Mouse (Mus musculus) left cerebral cortex, postnatal 4 days (tissue): ENCODE results near the gene Snrpf. TPM values are rescaled to one million over a fixed set of nuclear protein-coding genes. Genes with fewer than 3 reads are reported as not detected.

ENCODE experiments used
- DNase-seq: peaks from one replicate; pipeline ENCODE4 v3.0.0-alpha.2; 2022
- intact Hi-C: fragments of 180-260 bp; cut with DNase I; formaldehyde crosslinking; loops from one replicate; pipeline ENCODE4 v1.15.1; 2025
- total RNA-seq, 2 experiments: library from RNA; stranded (reverse); gene quantifications; 2 replicates each; pipeline ENCODE4 v1.2.3; 2021

Gene Snrpf
- 10 to 100 TPM; 16.5 to 17.1 TPM for total RNA-seq

DNA sequence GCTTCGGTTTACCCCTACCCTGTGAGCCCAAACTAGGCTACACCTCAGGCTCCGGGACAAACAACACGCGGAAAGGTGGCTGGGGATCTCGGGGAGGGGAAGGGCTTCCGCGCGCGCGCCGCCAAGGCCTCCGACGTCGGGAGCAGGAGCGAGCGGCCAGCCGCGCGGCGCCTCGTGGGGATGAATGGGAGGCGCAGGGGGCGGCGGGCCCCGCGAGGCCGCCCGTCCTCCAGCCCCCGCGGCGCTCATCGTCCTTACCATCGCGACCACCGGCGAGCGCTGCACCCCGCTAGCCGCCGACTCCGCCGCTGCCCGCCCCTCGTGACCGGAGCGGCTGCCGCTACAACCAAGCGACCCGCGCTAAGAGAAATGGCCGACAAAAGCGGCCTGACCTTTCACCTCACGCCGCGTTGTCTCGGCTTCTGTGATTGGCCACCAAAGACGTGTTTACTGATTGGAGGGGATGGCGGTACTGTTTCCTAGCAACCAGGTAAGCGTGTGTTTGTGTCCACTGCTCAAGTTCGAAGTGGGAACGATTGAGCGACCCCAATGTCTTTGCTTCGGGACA, at the start of gene Snrpf:
TSS of gene Snrpf (minus strand) at position 426 of the 568 bp plus-strand sequence.
- intact Hi-C loops: loop anchor here (10.0 kb wide), 1 partner anchor 105 kb away; the partner anchor contains the start of gene Hal
- DNase-seq: peak; percentile 89

DNA sequence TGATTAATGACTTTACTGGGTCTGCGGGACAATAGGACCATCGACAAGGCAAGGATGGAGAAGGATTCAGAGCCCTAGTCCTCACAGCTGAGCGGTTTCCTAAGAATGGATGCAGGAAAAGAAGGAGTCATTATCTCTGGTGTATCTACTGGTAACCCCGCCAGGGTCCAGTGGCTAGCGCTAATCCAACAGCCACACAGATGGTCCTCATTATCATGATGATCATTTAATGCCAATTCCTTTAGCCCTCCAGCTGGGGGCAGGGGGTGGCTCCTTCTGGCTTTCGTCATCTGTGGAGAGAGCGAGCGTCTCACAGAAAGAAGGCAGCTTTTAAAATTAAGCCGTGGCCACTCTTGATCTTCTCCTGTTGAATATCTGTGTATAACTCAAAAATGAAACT, 46.4 kb upstream of the Snrpf start:
- DNase-seq: peak; percentile 84
- intact Hi-C loops: no loop called here

DNA sequence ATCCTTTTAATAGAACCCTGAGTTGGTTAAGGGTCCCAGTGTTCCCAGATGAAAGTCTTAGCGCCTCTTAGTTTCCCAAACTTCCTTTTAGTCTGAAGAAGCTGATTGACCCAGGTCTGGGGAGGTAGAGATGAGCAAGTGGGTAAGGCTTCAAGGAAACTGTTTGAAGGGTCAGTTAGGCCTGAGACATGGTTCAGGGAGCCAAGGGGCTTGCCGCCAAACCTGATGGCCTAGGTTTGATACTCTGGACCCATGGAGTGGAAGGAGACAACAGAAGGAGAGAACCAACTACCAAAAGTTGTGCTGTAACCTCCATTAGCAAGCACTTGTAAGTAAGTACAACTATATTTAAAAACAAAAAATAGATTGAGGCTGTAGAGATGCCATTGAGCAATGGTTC, 44.5 kb upstream of the Snrpf start:
- intact Hi-C loops: no loop called here
- no peak for DNase-seq

DNA sequence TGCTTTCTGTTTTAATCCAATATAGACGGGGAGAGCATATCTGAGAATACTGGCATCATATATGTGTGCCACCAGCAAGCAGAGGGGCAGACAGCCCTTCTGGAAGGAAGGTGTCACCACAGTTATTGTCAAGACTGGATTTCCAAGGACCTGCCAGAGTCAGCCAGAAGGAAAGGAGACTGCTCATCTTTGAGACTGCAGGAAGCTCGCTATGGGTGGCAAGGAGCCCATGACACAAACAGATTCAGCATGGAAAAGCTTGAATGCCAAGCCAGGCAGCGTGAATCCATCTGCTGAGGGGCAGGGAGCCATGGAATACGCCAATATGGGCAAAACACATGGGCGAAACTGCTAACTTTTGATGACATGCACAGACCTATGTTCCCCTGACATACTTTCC, 44.1 kb upstream of the Snrpf start:
- peak; percentile 88 for DNase-seq
- intact Hi-C loops: no loop called here

DNA sequence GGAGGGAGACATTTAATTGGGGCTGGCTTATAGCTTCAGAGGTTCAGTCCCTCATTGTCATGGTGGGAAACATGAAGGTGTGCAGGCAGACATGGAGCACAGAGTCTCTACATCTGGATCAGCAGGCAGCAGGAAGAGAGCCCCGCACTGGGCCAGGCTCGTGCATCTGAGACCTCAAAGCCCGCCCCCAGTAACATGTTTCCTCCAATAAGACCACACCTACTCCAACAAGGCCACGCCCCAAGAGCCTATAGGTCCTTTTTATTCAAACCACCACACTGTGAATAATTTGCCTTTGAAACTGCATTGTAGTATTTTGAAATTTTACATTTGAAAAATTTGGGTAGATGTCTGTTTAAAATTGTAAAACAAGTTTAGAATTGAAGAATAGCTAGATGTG, 42.6 kb upstream of the Snrpf start:
- intact Hi-C loops: no loop called here
- no peak for DNase-seq

DNA sequence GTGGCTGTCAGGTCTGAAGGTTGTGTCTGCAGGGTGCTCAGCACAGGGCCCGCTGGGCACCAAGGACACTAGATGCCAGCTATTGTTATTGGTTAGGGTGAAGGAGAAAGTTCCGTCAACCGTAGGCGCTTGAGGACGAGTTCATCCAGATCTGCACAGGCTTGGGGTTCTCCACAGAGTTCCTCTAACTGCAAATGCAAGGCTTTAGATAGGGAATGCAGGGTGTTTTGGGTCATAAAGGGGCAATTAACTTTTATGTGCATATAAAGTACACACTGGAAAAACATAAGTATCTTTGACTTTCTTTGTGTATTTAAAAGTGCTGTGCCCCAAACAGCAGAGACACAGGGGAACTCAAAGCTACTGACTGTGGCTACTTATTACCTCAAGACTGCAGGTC, 40.8 kb upstream of the Snrpf start:
- no peak for DNase-seq
- intact Hi-C loops: no loop called here

DNA sequence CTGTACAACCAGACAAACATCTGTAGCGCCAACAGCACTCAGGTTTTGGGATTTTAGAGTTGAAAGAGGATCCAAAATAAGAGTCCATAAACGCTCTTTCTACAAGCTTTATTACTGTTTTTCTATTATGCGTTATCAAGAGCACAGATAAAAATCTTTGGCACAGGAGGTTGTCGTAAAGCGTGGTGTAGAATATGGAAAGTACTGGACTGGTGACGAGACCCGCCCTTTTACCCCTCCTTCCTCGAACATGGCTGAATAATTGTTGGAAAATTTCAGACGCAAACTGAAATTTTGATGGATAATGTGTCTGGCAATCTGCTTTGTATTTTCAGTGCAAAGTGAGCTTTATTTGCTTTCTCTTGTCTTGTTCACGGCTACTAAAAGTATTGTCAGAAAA, 34.6 kb upstream of the Snrpf start:
- intact Hi-C loops: loop anchor here (10.0 kb wide), 1 partner anchor 151 kb away; no protein-coding TSS in a partner anchor
- DNase-seq: no peak

DNA sequence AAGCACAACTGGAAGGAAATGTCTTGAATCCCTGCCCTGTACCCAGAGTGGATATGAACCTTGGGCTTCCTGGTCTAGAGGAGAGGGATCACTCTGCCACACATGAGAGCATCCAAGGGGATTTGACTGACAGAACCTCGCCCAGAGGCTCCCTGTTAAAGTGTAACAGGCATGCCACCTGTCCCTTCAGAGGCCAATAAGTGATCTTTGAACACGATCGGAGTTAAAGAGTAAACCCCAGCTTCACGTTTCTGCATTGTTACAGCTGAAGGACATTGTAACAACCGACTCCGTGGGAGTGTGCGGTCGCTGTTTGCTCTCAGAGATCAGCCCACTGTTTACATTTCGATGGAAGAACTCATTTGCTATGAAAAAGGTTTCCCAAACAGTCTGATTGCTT, 34.2 kb upstream of the Snrpf start:
- intact Hi-C loops: loop anchor here (10.0 kb wide), 1 partner anchor 151 kb away; no protein-coding TSS in a partner anchor
- DNase-seq: no peak

DNA sequence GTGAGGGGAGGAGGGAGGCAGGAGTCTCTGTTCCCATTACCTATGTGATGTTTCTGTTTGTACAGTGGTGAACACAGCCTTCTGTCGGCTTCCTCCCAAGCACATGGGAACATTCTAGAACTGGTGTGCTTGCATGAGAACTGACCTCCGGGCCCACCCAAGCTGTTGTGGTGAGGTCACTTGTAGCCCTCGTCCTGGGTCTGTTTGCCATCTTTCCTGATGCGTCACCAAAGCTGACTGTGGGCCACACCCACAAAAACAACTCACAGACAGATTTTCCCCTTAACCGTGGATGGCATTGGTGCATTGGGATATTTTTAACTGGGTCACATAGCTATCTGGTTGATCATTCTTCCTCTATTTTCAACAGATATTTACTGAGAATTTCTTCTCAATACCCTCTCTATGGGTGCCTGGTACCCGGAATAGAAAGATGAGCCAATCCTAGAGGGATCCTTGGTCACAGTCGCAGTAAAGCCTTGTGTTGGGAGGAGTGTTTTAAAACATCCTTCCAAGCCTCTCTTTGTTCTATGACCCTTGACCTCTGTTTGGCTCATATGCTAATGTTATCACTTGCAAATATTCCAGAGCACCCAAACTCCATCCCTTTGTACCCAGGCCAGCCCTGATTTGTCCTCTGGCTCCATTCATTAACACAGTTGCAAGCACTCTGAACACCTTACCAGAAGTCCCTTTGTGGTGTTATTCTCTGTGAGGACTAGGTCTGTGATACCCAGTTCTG, 31.1 kb upstream of the Snrpf start:
- intact Hi-C loops: loop anchor here (10.0 kb wide), 1 partner anchor 154 kb away; no protein-coding TSS in a partner anchor
- DNase-seq: no peak

DNA sequence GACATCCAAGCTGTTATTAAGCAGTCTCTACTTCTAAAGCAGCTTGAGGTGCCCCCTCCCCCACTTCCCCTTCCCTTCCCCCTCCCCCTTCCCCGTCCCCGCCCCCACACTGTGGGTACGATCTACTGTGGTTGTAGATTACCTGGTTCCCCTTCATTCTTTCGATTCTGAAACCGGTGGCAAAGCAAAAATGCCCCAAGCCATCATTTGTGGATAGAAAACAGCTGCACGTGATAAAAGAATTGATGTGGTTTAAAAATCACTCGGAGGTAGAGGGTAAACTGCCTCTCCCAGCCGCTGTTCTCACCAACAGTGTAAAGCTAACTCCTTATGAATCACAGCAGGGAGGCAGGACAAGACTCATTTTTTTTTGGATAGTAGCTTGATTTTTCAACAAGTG, 25.3 kb upstream of the Snrpf start:
- no peak for DNase-seq
- intact Hi-C loops: loop anchor here (5.0 kb wide), 1 partner anchor 197 kb away; no protein-coding TSS in a partner anchor

DNA sequence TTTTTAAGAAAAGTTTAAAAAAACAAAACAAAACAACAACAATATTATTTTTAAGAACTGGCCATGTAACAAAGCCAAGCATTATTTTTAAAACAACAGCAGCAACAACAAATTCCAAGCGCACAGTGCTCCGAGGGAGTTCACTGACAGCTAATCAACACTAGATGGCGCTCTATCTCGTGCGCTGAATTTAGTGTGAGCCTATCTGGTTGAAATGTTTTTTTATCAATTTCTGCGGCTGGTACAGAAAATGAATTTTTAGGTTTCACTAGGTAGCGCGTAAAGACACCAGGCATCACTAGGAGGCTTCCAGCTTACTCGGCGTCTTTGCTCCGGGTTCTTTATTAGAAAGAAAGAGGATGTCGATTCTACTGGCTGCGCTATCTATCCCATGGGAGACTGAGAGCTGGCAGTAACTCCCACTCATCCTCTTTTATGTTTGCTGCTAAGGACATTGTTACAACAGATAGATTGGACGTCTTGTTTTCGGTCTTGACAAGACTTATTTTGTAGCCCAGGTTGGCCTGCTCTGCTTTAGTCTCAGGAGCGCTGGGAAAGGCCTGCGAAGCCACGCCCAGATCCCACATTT, 22.0 kb upstream of the Snrpf start:
- peak; percentile 21 for DNase-seq
- intact Hi-C loops: loop anchor here (5.0 kb wide), 1 partner anchor 201 kb away; no protein-coding TSS in a partner anchor

DNA sequence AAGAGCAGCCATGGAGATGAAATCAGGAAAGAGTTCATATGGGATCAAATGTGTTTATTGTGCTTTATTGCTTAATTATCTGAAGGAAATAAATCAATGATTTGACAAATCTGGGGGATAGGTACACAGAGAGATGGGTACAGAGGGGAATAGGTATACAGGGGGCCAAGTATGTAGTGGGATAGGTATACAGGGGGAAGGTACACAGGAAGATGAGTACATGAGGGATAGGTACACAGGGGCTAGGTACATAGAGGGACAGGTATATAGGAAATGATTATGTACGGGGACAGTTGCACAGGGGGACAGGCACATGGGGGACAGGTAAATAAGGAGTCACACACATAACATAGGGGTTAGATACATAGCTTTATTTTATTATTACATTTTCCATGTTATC, 21.4 kb upstream of the Snrpf start:
- intact Hi-C loops: loop anchor here (5.0 kb wide), 1 partner anchor 201 kb away; no protein-coding TSS in a partner anchor
- DNase-seq: no peak

DNA sequence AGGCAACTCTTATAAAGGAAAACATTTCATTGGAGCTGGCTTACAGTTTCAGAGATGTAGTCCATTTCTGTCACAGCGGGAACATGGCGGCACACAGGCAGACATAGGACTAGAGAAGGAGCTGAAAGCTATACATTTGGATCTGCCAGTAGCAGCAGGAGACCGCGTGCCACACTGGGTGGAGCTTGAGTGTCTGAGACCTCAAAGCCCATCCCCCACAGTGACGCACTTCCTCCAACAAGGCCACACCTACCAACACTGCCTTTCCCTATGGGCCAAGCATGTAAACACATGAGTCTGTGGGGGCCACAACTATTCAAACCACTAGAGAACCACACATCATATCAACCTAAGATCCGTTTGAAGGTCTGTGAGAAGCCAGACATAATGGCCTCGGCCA, 19.7 kb upstream of the Snrpf start:
- DNase-seq: no peak
- intact Hi-C loops: no loop called here

DNA sequence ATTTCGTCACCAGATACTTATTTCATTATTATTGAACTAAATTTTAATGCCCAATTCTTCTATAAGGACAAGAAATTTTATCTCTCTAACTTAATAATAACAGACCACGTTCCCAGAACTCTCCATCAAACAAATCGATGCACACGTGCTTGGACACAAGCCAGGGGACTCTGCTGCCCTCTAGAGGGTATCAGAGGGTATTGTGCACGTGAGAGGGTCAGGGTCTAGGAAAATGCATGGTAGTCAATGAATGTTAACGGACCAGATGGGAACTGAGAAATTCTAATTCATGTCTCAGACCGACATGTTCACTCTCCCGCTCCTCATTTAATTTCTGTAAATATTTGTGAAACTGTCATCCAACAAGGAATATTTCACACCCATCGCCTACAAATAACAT, 18.5 kb upstream of the Snrpf start:
- intact Hi-C loops: no loop called here
- DNase-seq: no peak

DNA sequence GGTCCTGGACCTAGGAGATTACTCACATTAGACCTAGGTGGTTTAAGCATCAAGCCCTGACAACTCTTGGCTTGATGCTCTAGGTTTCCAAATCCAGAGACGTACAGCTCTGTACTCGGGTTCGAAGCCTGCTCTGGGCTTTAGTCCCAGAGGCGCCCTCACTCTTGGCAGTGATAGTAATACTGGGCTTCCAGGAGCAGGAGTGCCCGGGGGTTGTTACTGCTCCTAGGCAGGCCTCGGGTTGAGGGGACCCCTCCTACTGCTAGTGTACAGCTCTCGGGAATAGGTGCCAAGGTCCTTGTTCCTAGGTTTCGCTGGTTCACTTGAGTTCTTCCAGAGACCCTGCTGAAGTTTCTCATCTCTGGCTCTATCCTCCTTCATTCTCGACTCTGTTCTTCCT, 16.8 kb upstream of the Snrpf start:
- no peak for DNase-seq
- intact Hi-C loops: no loop called here

DNA sequence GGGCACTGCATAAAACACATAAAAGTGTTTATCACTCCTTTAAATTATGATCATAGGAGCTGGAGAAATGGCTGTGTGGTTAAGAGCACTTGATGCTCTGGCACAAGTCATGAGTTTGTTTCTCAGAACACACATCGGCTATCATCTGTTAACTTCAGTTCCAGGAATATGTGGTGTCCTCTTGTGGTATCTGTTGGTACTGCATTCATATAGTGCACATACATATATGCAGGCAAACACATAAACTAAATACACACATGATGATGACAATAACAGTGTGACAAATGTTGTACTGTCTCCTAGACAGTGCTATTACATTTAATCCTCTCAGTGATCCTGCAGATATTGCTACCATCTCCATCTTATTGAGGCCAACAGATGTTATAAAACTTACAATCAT, 13.8 kb upstream of the Snrpf start:
- no peak for DNase-seq
- intact Hi-C loops: no loop called here

DNA sequence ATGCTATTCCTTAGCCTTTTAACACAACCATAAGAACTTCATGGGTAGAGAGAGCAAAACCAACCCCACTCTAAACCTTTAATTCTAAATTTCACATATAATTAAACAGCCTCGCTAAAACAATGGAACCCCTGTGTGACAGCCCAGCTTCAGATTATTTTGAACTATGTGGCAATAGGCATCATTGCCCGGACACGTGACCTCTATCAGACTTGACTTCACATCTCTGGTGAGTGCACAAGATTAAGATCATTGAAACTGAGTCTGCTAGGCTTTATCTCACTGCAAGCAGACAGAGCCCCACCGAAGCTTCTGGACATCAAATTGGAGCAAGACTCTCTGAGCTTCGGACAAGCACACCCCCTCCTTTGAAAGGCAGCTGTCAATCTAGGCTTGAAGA, 12.8 kb upstream of the Snrpf start:
- no peak for DNase-seq
- intact Hi-C loops: no loop called here

DNA sequence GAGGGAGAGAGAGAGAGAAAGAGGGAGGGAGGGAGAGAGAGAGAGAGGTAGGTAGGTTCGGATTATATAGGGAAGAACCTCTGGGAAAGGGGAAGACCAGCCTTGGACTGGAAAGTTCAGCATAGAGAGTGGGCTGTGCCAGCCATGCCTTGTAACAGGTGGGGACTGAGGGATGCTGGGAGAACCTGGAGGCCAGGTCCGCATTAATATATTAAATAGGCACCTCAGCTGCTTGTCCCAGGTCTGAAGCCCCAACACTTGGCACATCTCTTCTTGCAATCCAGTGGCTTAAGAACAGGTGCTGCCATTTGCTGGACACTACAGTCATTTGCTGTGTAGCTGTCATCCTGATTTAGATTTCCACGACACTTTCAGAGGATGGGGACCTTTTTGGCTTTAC, 7.1 kb upstream of the Snrpf start:
- DNase-seq: no peak
- intact Hi-C loops: no loop called here

DNA sequence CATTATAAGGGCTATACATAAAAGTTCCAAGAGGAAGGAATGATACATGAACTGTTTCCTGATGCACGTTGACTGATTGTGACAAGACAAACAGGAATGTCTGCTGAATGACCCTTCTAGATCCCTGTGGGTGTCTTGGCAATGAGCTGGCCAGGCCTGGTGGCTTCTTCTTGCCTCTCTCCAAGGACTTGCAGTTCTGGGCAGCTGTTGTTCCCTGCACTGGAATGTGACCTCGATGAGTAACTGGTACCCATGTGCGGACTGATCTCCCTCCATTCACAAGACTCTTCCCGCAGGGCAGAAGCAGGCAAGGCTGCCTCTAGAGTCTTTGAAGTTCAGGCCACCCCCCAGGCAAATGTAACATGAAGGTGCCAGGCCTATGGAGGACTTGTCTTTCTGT, 6.3 kb upstream of the Snrpf start:
- intact Hi-C loops: no loop called here

DNA sequence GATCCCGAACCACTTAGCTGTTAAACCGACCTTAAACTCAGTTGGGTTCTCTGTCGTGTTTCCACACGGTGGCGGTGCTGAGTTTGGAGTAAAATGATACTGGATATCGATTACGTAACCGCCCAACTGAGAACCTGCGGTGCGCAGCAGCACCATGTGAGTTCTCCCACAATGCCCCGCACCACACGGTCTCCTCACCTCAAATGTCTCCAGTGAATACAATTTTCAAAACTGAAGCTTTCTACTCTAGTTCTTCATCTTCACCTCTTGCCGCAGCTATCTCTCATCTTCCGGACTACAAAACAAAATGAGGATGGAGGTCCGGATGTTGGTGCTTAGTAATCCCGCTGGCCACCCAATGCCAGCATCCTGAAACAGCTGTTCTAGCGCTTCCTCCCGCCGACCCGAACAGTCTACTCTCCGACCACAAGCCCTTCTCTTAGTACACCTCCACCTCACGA, 4.5 kb upstream of the Snrpf start:
- intact Hi-C loops: loop anchor here (5.0 kb wide), 1 partner anchor 218 kb away; no protein-coding TSS in a partner anchor
- peak; percentile 87 for DNase-seq

More for the DNA sequence above, 6.3 kb upstream of the Snrpf start:
- DNase-seq: no peak

DNA sequence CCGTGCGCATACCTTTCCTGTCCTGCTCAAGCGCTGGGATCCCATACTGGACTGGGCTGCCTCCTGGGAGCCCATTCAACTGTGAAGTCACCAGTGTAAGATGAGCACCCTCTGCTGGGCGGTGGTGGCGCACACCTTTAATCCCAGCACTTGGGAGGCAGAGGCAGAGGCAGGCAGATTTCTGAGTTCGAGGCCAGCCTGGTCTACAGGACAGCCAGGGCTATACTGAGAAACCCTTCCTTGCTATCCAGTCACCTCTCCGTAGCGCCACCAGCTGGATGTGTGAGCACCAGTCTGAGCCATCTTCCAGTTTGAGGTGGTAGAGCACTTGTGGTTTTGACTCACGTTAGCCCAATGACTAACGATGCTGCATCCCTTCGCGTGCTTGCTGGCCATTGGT, 3.0 kb upstream of the Snrpf start:
- DNase-seq: peak; percentile 15
- intact Hi-C loops: loop anchor here (5.0 kb wide), 1 partner anchor 220 kb away; no protein-coding TSS in a partner anchor

DNA sequence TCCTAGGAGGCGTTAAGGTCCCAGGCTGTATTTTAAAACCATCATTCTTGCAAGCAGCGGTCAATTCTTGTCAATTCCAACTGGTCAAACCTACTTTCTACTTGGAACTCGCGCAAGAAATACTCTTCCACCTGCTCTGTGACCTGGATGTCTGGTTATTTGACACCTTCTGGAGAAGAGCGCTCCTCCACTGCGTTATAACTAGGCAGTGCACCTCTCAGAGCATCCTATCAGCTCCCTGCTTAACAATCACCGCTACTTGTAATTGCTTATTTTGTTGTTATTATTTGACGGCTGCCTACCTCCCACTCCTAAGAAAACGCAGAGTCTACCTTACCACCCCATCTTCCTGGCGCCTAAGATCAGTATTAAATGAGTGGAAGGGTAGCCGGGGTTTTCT, 710 bp downstream of the Snrpf start:
- intact Hi-C loops: loop anchor here (10.0 kb wide), 1 partner anchor 104 kb away; the partner anchor contains the start of gene Hal
- DNase-seq: no peak
